In the genomic region with DNA sequence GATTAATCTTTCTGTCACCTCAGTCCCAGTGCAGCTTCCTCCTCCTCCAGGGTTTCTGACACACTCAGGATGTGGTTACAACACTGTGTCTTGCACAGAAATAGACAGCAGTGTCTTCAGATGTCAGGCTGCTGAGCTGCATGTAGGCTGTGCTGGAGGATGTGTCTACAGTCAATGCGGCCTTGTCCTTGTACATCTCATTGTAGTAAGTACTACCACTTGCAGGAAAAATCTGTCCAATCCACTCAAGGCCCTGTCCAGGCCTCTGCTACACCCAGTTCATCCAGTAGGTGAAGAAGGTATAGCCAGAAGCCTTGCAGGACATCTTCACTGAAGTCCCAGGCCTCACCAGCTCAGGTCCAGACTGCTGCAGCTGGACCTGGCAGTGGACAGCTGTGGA, we compare ENCODE assay signal across 26 mouse cellular contexts.
DNase-seq lines count a peak whose midpoint lies in the region; ATAC-seq lines count a peak whose summit lies in the region.
"Had no signal": no experiment of that assay in that cellular context is flagged by ENCODE, and none has a peak within 500 bp of the region (broad histone marks: within the 10 kb centered on the region; RNA-seq: fewer than 3 reads in every experiment).

No protein-coding gene starts in this region.

- H3K4me1 ChIP-seq in intestine, embryonic 16.5 days (ENCODE audit: control insufficient read depth, insufficient read depth, low read length), result no peaks in the 10 kb centered on the region
- no peaks in the 10 kb centered on the region for H3K4me1 ChIP-seq in forebrain, embryonic 10.5 days
- no peaks in the 10 kb centered on the region for H3K4me1 ChIP-seq in heart, embryonic 11.5 days (ENCODE audit: control insufficient read depth, insufficient read depth, low read length)
- H3K4me1 ChIP-seq in forebrain, embryonic 16.5 days (replicated peaks; ENCODE audit: control insufficient read depth, insufficient read depth, low read length), result no peaks in the 10 kb centered on the region
- H3K4me1 ChIP-seq: embryonic facial prominence, embryonic 12.5 days; forebrain, embryonic 12.5 days; heart, embryonic 10.5 days; midbrain, embryonic 13.5 days; neural tube, embryonic 13.5 days; stomach, embryonic 15.5 days had no signal

- H3K36me3 ChIP-seq in intestine, embryonic 16.5 days (ENCODE audit: control insufficient read depth, insufficient read depth, low read length), result no peaks in the 10 kb centered on the region
- H3K36me3 ChIP-seq in forebrain, embryonic 10.5 days (replicated peaks), result no peaks in the 10 kb centered on the region
- no peaks in the 10 kb centered on the region for H3K36me3 ChIP-seq in heart, embryonic 11.5 days (ENCODE audit: control insufficient read depth, insufficient read depth, low read length)
- H3K36me3 ChIP-seq in forebrain, embryonic 16.5 days (ENCODE audit: control insufficient read depth, insufficient read depth), result no peaks in the 10 kb centered on the region
- H3K36me3 ChIP-seq: embryonic facial prominence, embryonic 12.5 days; forebrain, embryonic 12.5 days; heart, embryonic 10.5 days; midbrain, embryonic 13.5 days; neural tube, embryonic 13.5 days; stomach, embryonic 15.5 days had no signal

- no peak overlapping the region for H3K27ac ChIP-seq in intestine, embryonic 16.5 days (ENCODE audit: low read length)
- no peak overlapping the region for H3K27ac ChIP-seq in forebrain, embryonic 10.5 days
- no peak overlapping the region for H3K27ac ChIP-seq in heart, embryonic 11.5 days (ENCODE audit: low read depth, low read length)
- no peak overlapping the region for H3K27ac ChIP-seq in forebrain, embryonic 16.5 days (ENCODE audit: low read length)
- H3K27ac ChIP-seq: embryonic facial prominence, embryonic 12.5 days; forebrain, embryonic 12.5 days; heart, embryonic 10.5 days; midbrain, embryonic 13.5 days; neural tube, embryonic 13.5 days; stomach, embryonic 15.5 days had no signal

- H3K9me3 ChIP-seq in intestine, embryonic 16.5 days (ENCODE audit: control insufficient read depth, low read length), result no peaks in the 10 kb centered on the region
- peaks cover 25% of the 10 kb centered on the region for H3K9me3 ChIP-seq in forebrain, embryonic 10.5 days
- H3K9me3 ChIP-seq in heart, embryonic 11.5 days (replicated peaks; ENCODE audit: control insufficient read depth, low read length), result peaks cover 3% of the 10 kb centered on the region; the same call in 1 of the 2 replicates
- H3K9me3 ChIP-seq in forebrain, embryonic 16.5 days (ENCODE audit: control insufficient read depth, low read length), result peaks cover 3% of the 10 kb centered on the region; the same call in 1 of the 2 replicates
- H3K9me3 ChIP-seq: megakaryocyte, embryonic 14.5 days; stomach, embryonic 15.5 days had no signal

- H3K27me3 ChIP-seq in intestine, embryonic 16.5 days (replicated peaks; ENCODE audit: control insufficient read depth, insufficient read depth, low read length), result no peaks in the 10 kb centered on the region
- no peaks in the 10 kb centered on the region for H3K27me3 ChIP-seq in forebrain, embryonic 10.5 days (ENCODE audit: poor library complexity, severe bottlenecking)
- H3K27me3 ChIP-seq in heart, embryonic 11.5 days (ENCODE audit: control insufficient read depth, insufficient read depth, low read length), result no peaks in the 10 kb centered on the region
- H3K27me3 ChIP-seq in forebrain, embryonic 16.5 days (replicated peaks; ENCODE audit: control insufficient read depth, insufficient read depth, low read length), result no peaks in the 10 kb centered on the region
- H3K27me3 ChIP-seq: embryonic facial prominence, embryonic 12.5 days; forebrain, embryonic 12.5 days; megakaryocyte, embryonic 14.5 days; midbrain, embryonic 13.5 days; neural tube, embryonic 13.5 days; stomach, embryonic 15.5 days had no signal

- ATAC-seq in CD4-positive, CD25-positive, alpha-beta regulatory T cell, adult 4 months, result peak; percentile 60
- ATAC-seq in common myeloid progenitor, adult 5-6 weeks (replicated peaks; ENCODE audit: low read depth, poor library complexity, severe bottlenecking), result peak; percentile 52; the same call in 1 of the 2 replicates
- no peak for ATAC-seq in intestine, embryonic 16.5 days
- no peak for ATAC-seq in heart, embryonic 11.5 days (replicated peaks; ENCODE audit: insufficient number of reproducible peaks, low FRiP score, low TSS enrichment)
- no peak for ATAC-seq in forebrain, embryonic 16.5 days
- ATAC-seq: hindbrain, embryonic 16.5 days; liver, postnatal 0 days; lung, postnatal 0 days; midbrain, embryonic 13.5 days had no signal

- no peak overlapping the region for H3K9ac ChIP-seq in intestine, embryonic 16.5 days (ENCODE audit: low read depth, low read length)
- H3K9ac ChIP-seq in heart, embryonic 11.5 days (ENCODE audit: low read depth, low read length), result no peak overlapping the region
- H3K9ac ChIP-seq in forebrain, embryonic 16.5 days (replicated peaks; ENCODE audit: low read depth, low read length), result no peak overlapping the region
- H3K9ac ChIP-seq: embryonic facial prominence, embryonic 12.5 days; forebrain, embryonic 12.5 days; liver, postnatal 0 days; midbrain, embryonic 13.5 days; neural tube, embryonic 13.5 days; stomach, embryonic 15.5 days had no signal

- peak; percentile 54 for DNase-seq in naive thymus-derived CD4-positive, alpha-beta T cell, adult 2 months (ENCODE audit: low read depth)
- DNase-seq in thymus, postnatal 25 days, result peak; percentile 42
- DNase-seq in forebrain, embryonic 10.5 days (ENCODE audit: extremely low spot score, low spot score), result no peak
- DNase-seq: adrenal gland, adult 8-10 months; cerebellum, adult 18-20 months; cerebellum, postnatal 14 days; gastrocnemius, postnatal 36 days; kidney, adult 2 months; kidney, postnatal 10 days; liver, postnatal 0 days; retina, postnatal 1 day; right cerebral cortex, postnatal 25 days had no signal

- no peak overlapping the region for H3K4me2 ChIP-seq in intestine, embryonic 16.5 days (ENCODE audit: low read depth, low read length)
- H3K4me2 ChIP-seq in heart, embryonic 11.5 days, result no peak overlapping the region
- no peak overlapping the region for H3K4me2 ChIP-seq in forebrain, embryonic 16.5 days (ENCODE audit: low read length)
- H3K4me2 ChIP-seq: embryonic facial prominence, embryonic 12.5 days; forebrain, embryonic 12.5 days; midbrain, embryonic 13.5 days; neural tube, embryonic 13.5 days; stomach, embryonic 15.5 days had no signal

- H3K4me3 ChIP-seq in intestine, embryonic 16.5 days (ENCODE audit: low read length), result no peak overlapping the region
- no peak overlapping the region for H3K4me3 ChIP-seq in forebrain, embryonic 10.5 days
- no peak overlapping the region for H3K4me3 ChIP-seq in heart, embryonic 11.5 days (ENCODE audit: low read depth, low read length)
- H3K4me3 ChIP-seq in forebrain, embryonic 16.5 days (replicated peaks; ENCODE audit: low read length), result no peak overlapping the region
- H3K4me3 ChIP-seq: embryonic facial prominence, embryonic 12.5 days; forebrain, embryonic 12.5 days; heart, embryonic 10.5 days; megakaryocyte, embryonic 14.5 days; midbrain, embryonic 13.5 days; neural tube, embryonic 13.5 days; stomach, embryonic 15.5 days had no signal

- WGBS in intestine, embryonic 16.5 days, result 85% methylated on average over 1 of the region's 1 CpGs
- WGBS in forebrain, embryonic 10.5 days, result 92% methylated on average over 1 of the region's 1 CpGs
- WGBS in heart, embryonic 11.5 days (ENCODE audit: insufficient replicate concordance), result 77% methylated on average over 1 of the region's 1 CpGs
- WGBS in forebrain, embryonic 16.5 days, result 88% methylated on average over 1 of the region's 1 CpGs

Comparison
In these comparisons a context has a peak if more than half of its experiments do, and no peak if none do; other contexts are left out.
1. ATAC-seq: peak in CD4-positive, CD25-positive, alpha-beta regulatory T cell, adult 4 months (single experiment) and common myeloid progenitor, adult 5-6 weeks (single experiment); none in intestine, embryonic 16.5 days (single experiment), heart, embryonic 11.5 days (single experiment) and forebrain, embryonic 16.5 days (single experiment).